18 mouse cellular contexts compared by ENCODE assay signal in the genomic region with DNA sequence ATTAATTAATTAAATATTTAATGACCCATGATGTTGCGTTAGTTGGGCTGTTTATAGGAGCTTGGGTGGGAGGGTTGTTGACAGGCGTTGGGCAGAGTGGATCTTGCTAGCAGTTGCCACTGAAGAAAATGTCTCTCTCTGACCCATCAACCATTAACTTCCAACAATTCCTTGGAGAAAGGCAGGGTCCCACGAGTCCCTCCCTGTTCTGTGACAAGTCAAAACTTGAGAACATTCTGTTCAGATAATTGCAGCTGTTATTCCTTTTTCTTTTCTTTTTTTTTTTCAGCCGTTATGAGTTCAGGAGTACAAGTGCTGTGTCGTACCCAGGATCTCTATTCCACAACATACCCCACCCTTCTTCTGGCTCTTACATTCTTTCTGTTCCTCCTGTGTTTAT.
"Had no signal": no experiment of that assay in that cellular context is flagged by ENCODE, and none has a peak within 500 bp of the region (broad histone marks: within the 10 kb centered on the region; RNA-seq: fewer than 3 reads in every experiment).

No protein-coding gene starts in this region.

- DNase-seq: lung, adult 2 months; lung, postnatal 10 days; lung, postnatal 4 days; midbrain, embryonic 14.5 days; retina, postnatal 1 day; right cerebral cortex, adult 18-20 months; right cerebral cortex, postnatal 25 days; right cerebral cortex, postnatal 4 days; spleen, adult 18-20 months; thymus, adult 18-20 months; thymus, postnatal 14 days; thymus, postnatal 36 days had no signal

- H3K27me3 ChIP-seq: lung, embryonic 15.5 days; midbrain, embryonic 12.5 days; neural tube, embryonic 13.5 days; neural tube, embryonic 15.5 days had no signal

- H3K4me1 ChIP-seq: lung, embryonic 15.5 days; midbrain, embryonic 10.5 days; midbrain, embryonic 12.5 days; neural tube, embryonic 13.5 days; neural tube, embryonic 15.5 days had no signal

- H3K4me3 ChIP-seq: lung, embryonic 15.5 days; midbrain, embryonic 10.5 days; midbrain, embryonic 12.5 days; myocyte; neural tube, embryonic 13.5 days; neural tube, embryonic 15.5 days had no signal

- H3K36me3 ChIP-seq: lung, embryonic 15.5 days; midbrain, embryonic 10.5 days; midbrain, embryonic 12.5 days; neural tube, embryonic 13.5 days; neural tube, embryonic 15.5 days had no signal

- H3K9me3 ChIP-seq: lung, embryonic 15.5 days; midbrain, embryonic 10.5 days; midbrain, embryonic 12.5 days; neural tube, embryonic 13.5 days; neural tube, embryonic 15.5 days had no signal

- H3K27ac ChIP-seq: lung, embryonic 15.5 days; midbrain, embryonic 10.5 days; midbrain, embryonic 12.5 days; neural tube, embryonic 13.5 days; neural tube, embryonic 15.5 days had no signal
